Mouse (Mus musculus) bone marrow, adult 2 months (tissue): ENCODE results near the gene Ptbp3.

ENCODE experiments used
- CTCF ChIP-seq: fragments of 200-500 bp; IDR thresholded peaks from 2 replicates; pipeline ENCODE4 v1.5.1; 2011; ENCODE audit warnings: low read length, control low read depth; ENCODE audit not compliant: control insufficient read depth, insufficient read depth
- POLR2A ChIP-seq: fragments of 200-500 bp; IDR thresholded peaks from 2 replicates; pipeline ENCODE4 v1.6.1; 2011; ENCODE audit warnings: low read depth, mild to moderate bottlenecking, control low read depth, low read length, borderline replicate concordance; ENCODE audit not compliant: control insufficient read depth

GRCm38 (mm10) chr4:59594614-59595013 is 45.5 kb upstream of the Ptbp3 start:
- no peak for TF ChIP-seq CTCF
- no peak for TF ChIP-seq POLR2A
